Mouse (Mus musculus) spleen, postnatal 14 days (tissue): ENCODE data around the gene Pcbp3.

ENCODE experiments used
- DNase-seq, 2 experiments: peaks; one replicate each; pipeline ENCODE4 v3.0.0; 2021 to 2022; ENCODE audit warnings: low spot score in 2 of 2

The Pcbp3 gene

DNA sequence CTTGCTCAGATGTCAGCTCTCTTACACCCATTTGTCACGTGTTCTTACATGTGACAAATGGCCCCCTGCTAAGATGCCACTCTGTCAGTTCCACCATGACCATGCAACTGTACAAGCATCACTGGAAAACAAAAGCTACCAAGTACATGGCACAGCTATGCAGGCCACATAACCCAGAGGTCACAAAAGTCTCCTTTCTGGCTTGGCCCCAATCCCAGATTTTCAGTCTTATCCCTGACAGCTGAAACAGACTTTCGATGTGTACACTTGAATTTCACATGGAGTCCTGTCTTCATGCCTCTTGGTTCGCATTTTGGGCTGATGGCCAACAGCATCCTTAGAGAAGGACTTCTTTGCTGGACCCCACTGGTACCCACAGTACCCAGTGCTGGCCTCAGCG lies 116.8 kb downstream of the Pcbp3 start:
- DNase-seq, result no peak

DNA sequence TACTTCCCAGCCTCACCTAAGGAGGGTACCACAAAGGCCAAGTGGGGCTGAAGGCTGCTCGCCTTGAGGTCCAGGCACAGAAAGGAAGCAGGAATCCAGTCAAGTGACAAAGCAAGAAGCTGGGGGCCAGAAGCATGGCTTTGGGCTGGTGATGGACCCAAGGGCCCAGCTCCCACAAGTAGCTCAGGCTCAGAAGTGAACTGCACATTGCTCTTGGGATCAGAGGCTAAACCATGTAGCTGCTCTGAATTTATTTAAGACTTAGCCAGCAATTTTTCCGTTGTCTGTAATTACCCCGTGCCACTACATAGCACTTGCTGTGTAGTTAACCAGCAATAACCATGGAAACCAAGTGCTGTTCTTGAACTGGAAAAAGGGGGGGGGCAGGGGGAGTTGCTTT lies 117.3 kb downstream of the Pcbp3 start:
- no peak for DNase-seq

DNA sequence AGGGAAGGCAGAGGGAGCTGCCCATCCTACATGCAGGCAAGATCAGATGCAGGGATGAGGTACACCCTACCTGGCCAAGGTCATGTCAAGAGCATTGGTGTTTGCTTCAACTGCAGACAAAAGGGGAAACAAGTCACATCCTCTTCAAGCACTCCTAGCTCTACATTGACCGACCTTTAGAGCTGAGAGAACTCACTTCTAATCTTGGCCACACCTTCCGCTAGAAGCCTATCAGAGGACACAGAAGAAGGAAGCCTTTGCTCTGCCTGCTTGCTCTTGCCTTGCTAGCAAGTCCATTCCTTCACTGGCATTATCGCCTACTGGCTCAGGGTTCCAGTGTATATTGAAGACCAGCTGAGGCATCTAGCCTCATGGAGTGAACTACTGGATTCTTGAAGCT lies 119.6 kb downstream of the Pcbp3 start:
- DNase-seq, result no peak

DNA sequence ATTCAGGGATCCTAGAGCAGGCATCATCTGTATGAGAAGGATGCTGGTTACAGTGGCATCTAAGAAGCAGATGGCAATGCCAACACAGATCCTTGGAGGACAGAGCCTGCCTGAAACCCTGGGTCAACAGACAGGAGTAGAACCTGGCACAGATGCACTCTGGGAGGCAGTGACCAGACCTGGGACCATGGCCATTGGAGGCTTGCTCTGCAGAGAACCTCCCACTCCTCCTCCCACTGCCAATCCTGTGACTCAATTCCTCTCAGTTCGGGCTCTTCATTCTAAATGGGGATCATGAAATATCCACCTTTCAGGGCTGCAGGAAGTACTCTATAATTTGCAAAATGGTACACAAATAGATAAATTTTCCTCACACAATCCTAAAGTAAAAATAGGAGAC lies 120.5 kb downstream of the Pcbp3 start:
- no peak for DNase-seq

DNA sequence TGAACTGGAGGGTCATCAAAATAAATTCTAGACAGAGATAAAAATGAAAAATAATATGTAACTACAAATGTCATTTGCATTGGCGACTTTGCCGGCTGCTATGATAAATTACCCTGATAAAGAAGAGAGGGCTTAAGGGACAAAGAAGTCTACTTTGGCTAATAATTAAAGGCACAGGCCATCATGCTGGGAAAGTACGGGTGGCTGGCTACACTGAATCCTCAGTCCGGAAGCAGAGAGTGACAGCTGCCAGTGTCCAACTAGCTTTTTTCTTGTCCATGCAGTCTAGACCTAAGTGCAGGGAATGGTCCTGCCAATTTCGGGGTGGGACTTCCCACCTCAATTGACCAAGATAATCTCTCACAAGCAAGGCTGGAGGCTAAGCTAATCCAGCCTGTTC lies 121.1 kb downstream of the Pcbp3 start:
- no peak for DNase-seq

DNA sequence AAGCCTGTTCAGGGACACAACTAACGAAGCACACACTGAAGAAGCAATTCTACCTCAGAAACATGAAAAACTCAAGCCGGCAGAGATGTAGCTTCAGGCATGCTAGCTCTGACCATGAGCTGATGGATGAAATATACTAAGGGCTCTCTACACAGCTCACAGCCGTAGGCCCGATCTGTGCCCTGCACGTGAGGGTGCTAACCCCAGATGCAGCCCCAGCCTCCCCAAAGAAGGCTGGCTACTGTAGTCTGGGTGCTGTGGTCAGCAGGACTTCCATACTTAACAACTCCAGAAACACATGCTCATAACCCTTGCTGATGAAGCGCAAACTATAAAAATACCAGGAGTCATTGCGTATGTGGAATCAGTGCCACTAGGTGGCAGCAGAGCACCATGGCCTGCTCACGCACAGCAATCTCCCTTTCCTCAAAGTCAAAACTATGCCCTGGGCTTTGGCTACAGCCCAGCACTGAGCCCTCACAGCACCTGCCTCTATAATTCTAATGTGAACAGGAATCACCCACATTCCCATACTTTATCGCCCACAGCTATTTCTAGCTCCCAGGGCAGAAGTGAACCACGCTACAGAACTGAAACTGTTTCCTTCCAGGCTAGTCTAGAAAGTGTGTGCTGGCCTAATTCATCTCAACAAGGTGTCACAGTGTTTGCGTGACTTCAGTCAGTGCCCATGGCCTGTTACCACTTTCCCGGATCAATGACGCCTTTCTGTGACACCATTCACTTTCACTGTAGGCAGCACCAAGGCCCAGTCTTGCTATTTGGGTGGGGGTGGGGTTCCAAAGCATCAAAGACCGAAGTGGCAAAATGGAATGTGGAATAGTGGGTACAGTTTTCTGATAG lies 126.0 kb downstream of the Pcbp3 start:
- peak; percentile 27 to 62 for DNase-seq

DNA sequence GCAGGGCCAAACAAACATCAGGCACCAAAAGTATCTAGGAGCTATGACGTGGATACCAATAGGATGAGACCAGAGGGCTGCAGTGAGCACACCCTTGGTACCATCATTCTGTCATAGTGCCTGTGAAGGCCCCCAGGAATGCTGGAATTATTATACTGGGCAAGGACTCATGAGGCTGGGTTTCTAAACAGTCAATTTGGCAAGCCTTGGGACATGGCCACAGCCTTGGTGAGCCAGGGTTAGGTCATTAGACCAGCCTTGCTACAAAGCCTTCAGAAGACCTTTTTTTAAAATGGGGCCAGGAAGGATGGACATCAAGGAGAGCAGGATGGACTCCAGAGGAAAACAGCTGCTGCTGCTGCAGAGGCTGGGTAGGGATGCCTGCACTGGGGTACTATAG lies 128.8 kb downstream of the Pcbp3 start:
- no peak for DNase-seq

DNA sequence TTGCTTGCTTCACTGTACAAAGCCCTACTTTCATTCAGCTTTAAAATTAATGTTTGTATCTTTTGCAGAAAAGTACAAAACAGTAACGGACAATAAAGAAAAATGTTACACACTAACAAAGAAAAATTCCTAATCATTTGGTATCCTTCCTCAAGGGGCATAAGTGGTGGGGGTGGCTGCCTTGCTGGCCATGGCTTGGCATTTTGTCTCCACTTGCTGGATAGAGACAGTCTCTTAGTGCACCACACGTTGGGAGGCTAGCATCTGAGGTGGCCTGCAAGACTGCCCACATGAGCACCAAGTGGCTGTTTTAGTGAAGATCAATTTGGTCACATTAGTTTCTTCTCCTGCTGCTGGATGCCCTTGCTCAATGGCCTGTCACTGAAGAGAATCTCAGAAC lies 129.8 kb downstream of the Pcbp3 start:
- no peak for DNase-seq

DNA sequence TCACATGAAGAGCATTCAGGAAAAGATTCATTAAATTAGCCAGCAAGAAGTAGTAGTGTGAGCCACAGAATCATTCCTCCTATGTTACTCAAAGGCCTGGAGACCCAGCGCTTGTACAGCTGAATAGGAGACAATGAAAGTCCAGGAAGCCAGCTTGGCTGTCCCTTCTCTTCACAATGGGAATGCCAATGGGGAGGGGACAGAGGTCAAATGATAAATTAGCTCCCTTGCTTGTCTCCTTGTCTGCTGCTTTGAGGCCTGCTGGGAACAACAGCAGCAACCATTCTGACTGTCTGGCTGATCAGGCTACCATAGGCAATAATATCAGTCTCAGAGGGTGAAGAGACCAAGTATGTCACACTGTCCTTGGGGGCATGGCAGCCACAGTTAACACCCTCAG lies 130.5 kb downstream of the Pcbp3 start:
- no peak for DNase-seq

DNA sequence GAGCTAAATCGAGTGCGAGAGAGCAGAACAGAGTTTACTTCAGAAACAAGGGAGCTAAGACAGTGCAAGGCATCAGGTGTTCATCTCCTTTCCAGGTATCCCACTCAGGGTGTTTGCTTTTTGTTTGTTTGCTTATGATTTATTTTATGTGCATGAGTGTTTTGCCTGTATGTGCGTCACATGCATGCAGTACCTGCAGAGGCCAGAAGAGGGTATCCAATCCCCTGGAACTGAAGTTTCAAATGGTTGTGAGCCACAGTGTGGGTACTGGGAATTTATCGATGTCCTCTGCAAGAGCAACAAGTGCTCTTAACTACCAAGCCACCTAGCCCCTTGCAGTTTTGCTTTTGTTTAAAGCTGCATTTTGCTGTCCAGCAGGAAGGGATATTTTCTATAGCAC lies 132.8 kb downstream of the Pcbp3 start:
- no peak for DNase-seq

DNA sequence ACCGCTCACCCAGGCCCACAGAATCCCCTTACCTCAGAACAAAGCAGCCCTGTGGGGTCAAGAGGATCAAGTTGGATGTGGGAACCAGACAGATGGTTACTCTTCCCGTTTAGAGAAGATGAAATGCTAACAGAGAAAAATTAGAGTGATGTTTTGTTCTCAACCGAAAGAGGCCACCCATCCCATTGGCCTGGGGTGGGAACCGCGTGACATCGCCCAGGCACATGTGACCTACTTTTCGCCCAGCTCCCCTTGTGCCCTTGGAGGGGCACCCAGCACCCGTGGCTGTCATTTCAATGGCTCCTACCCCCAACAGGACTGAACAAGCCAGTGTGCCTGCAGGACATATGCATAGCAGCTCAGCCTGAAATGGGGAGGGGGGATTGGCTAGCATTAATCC lies 139.0 kb downstream of the Pcbp3 start:
- DNase-seq, result no peak

DNA sequence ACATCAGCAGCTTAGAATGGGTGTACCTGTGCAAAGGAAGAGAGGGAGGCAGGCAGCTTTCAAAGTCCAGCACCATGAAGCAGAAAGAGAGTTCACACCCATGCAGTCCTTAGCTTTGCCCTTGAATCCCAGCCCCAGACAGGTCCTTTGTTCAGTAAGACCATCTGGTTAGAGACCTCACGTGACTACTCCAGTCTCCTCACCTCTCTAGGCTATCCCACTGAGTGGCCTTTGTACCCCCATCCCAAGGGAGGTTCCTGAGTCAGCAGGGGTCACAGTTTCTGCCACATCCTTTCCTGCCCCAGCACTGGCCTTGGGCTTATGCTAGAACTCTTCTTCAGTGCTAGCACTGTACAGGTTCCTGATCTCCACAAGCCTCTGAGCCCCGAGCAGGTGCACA lies 142.4 kb downstream of the Pcbp3 start:
- no peak for DNase-seq

DNA sequence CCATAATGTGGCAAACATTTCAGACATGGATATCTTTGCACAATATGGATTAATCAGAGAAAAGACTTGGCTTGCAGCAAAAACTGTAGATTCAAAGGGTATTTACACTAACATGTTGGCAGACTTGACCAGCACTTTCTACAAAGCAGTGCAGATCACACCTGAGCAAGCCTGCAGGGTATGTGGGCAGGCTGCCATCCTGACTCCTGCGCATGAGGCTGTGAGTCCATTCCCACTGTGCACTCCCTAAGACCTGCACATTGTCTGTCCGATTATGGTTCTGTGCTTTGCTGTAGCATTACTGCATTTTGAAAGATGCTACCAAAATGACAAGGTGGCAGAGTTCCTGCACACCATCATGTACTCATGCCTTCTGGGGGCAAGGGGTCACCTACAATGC lies 143.3 kb downstream of the Pcbp3 start:
- DNase-seq, result no peak

DNA sequence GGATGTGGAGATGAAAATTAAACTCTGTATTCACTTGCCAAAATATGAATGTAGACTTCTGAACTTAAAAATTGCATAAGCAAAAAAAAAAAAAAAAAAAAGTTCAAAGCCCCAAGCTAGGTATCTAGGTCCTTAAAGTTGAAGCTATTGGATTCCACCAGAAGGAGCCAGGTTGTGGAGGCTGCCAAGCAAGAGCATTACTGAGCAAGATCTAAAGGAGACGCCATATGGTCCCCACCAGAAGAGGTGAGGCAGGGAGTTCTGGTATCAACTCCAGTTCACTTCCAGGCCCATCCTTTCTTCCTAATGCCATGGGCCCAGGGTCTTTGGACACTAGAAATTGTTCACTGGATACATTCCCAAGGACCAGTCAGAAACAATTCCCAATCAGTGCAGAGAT lies 144.8 kb downstream of the Pcbp3 start:
- no peak for DNase-seq

DNA sequence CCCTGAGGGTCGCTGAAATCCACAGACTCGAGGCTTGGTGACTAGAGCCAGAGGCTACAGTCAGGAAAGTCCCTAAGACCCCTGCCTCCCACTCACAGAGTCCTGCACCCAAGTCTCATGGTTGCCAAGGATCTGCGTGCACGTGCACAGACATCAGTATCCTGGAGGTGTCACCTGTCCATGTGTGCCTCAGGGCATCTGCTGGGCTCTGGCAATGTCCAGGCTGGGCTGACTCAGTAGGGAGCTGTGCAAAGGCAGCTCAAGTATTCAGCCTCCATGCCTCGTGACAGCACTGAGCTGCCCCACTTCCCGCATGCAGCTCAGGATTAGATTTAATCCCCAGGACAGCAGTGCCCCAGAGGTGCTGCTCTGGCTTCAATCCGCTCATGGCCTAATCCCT lies 145.3 kb downstream of the Pcbp3 start:
- DNase-seq, result no peak

DNA sequence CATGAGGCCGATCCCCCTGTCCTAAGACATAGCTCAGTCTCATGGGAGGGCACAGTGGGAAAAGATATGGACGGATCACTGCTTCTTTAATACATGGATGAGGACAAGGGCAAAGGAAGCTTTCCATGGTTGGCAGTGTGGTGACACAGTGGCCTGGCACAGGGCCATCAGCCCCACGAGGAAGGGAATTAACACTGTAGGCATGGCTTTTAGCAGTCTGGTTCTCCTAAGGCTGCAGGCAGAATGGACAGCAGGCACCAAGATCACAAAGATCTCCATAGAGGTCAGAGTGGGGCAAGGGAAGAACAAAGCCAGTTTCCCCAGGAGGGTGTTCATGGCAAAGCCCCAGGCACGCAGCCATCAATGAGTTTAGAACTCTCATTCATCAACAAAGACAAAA lies 146.2 kb downstream of the Pcbp3 start:
- no peak for DNase-seq

DNA sequence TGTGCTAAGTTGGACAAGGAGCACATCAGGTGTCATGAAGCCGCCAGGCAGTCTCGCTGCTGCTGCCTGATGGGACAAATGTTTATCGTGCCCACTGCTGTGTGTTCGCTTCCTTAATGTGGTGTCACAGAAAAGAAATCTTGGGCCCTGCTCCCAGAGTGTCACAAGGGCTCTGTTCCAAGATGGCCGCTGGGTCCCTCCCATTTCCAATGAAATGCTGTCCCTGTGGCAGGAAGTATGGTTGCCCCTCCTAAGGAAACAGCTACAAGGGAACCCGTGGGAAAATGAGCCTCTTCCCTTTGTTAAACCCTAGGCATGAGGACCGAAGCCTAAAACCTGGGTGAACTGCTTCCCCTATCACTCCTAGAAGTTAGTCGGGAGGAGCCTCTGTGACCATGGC lies 146.9 kb downstream of the Pcbp3 start:
- DNase-seq, result no peak

DNA sequence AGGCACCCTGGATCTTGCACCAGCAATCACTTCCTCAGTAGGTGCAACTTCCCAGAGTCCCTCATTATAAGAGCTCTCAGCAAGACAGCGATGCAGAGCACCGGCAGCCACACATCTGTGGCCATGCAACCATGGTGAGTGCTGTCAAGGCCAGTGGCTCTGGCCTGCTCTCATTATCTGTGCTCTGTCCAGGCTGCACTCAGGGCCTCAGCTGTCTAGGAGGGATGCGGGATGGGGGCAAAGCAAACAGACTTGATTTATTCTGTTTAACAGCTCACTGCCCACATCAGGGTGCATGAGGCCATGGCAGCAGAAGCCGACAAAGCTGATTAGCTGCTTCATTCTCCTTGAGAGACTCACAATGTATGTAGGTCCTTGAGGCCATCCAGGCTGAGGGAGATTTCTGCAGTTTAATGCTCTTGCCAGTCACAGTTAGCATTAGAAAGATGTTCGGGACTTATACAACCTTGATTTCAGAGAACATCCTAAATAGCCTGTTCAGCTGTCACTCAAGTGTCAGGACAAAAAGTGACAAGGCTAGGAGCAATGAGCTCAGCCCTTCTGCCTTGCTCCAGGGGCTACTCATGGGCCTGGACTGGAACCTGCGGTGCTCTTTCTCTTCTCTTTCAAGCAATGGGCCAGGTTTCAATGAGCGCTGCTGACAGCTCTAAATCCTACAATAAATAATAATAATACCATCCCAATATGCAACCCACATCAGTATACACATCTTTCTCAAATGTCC lies 151.6 kb downstream of the Pcbp3 start:
- DNase-seq, result no peak

DNA sequence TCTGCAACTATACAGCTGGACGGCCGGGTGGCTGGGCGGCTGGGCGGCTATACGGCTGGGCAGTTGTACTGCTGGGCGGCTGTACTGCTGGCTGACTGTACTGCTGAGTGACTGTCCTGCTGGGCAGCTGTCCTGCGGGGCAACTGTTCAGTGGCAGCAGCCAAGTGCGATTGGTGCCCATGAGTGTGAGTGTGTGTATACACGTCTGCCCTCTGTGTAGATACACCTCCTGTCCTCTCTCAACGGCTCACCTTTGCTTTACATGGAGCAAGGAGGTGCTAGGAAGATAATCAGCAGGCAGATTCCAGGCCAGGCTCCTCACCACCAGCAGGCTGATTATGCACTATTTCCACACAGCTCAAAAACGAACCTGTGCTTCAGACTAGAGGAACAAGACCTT lies 152.2 kb downstream of the Pcbp3 start:
- DNase-seq, result no peak

DNA sequence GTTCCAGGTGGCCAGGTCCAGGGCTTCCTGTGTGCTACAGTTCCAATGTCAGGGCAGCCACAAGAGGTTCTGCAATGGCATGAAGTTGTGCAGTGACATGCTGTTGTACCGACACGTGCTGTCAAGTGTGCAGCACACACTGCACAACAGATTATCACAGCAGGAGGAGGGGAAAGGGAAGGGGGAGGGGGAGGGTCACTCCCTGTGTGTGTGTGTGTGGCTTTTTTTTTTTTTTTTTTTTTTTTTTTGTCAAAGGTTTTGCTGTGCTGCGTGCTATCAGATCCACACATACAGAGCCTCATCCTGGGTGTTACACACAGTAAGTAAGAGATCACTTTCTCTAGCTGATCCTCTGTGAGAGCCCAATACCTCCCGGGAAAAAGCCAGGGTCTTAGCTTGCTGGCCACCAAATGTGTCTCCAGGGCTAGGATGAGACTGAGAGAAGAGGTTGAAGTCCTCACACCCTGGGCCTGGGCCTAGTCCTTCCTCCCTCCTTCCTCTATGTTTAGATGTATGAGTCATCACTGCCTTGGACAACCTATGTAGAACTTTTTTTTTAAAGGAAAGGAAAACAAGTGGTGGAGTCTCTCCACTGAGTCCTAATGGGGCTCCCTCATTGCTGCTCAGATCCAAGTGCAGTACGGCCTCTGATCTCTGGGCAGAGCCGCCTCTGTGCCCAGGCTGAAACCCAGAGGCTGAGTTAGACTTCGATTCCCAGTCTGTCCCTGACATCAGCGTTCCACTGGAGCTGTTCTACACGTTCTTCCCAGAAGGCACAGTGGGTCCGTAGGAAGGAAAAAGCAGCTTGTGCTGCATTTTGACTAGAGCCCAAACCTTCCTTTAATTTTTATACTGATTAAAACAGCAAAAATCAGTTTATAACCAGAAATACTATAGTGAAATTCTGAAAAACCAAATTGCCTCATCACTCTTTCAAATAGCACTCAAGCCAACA lies 153.0 kb downstream of the Pcbp3 start:
- DNase-seq, result no peak

DNA sequence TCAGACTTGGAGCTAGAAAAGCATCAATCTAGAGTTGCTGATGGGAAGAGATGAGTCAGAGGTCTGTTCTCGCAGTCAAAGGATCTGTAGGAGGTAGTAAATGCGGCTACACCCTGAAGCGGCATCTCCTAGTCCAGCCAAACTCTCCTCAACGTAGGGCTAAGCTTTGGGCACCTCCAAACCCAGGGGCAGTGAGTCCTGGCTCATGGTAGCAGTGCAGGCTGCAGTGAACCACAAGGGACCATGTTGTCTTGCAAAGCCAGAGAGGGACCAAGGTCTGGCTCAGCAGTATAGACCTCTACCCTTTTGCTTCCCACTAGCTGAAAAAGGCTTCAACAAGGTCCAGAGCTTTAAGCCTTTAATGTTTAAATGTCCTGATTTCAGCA lies 159.2 kb downstream of the Pcbp3 start:
- DNase-seq, result no peak

DNA sequence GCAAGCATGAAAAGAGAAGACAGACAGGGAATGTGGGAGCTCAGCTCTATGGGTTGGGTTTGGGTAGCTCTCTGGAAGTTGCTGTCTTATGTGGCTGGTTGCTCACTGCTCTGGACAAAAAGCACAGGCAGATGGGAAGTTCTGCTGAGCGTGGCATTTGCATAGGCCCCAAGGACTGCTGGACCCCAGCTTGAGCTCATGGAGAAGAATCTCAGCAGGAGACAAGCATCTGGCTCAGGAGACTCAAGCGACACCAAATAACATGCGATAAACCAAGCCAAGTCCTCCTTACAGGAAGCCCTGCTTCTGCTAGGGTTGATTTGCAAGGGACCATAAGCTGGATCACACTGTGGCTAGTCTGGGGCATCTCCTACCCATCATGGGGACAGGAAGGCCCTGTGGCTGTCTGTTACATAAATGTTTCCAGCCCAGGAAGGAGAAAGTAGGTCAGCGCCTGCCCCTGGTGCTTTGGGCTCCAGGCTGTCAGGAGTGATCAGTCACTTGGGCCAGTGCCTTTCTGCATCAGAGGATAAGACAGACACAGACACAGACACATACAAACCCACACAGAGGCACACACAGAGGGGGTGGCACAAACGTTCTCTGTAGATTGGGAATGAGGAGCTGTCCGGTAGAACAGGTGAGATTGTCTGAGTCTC lies 159.7 kb downstream of the Pcbp3 start:
- DNase-seq, result no peak
